Comparison of ENCODE assay signal across 8 mouse cellular contexts in genomic region chr1:165684261-165685203, GRCm38 (mm10). TPM values are rescaled to one million over a fixed set of nuclear protein-coding genes. Genes with fewer than 3 reads are reported as not detected.
DNase-seq lines count a peak whose midpoint lies in the region; ATAC-seq and TF ChIP-seq lines count a peak whose summit lies in the region.

No protein-coding gene starts in this region.

- TF ChIP-seq CTCF in hindbrain, postnatal 0 days (IDR thresholded peaks at IDR 0.05; ENCODE audit: low read depth) = no peak

- no peak for DNase-seq in hindbrain, postnatal 0 days (ENCODE audit: low spot score)
- peak; percentile 77 for DNase-seq in kidney, postnatal 10 days
- DNase-seq in lung, postnatal 14 days = peak; percentile 58
- no peak for DNase-seq in right cerebral cortex, adult 18-20 months
- no peak for DNase-seq in thymus, postnatal 14 days
- no peak for DNase-seq in left cerebral cortex, adult 8-10 months (ENCODE audit: low spot score in 2 of 2)

- H3K4me2 ChIP-seq in hindbrain, embryonic 15.5 days = no peak overlapping the region
- H3K4me2 ChIP-seq in hindbrain, postnatal 0 days (ENCODE audit: low read depth, low read length) = no peak overlapping the region
- peak overlapping the region; percentile 33 for H3K4me2 ChIP-seq in heart, embryonic 15.5 days

- H3K9me3 ChIP-seq in hindbrain, embryonic 15.5 days = no peaks in the 10 kb centered on the region
- H3K9me3 ChIP-seq in hindbrain, postnatal 0 days (ENCODE audit: low read length) = no peaks in the 10 kb centered on the region
- H3K9me3 ChIP-seq in heart, embryonic 15.5 days (replicated peaks) = no peaks in the 10 kb centered on the region

- no peak overlapping the region for H3K9ac ChIP-seq in hindbrain, embryonic 15.5 days
- H3K9ac ChIP-seq in hindbrain, postnatal 0 days (replicated peaks; ENCODE audit: low read length) = no peak overlapping the region
- no peak overlapping the region for H3K9ac ChIP-seq in heart, embryonic 15.5 days

- H3K27me3 ChIP-seq in hindbrain, embryonic 15.5 days = no peaks in the 10 kb centered on the region
- H3K27me3 ChIP-seq in hindbrain, postnatal 0 days (ENCODE audit: insufficient read depth, low read length) = no peaks in the 10 kb centered on the region
- H3K27me3 ChIP-seq in heart, embryonic 15.5 days = no peaks in the 10 kb centered on the region

- H3K27ac ChIP-seq in hindbrain, embryonic 15.5 days (replicated peaks) = no peak overlapping the region
- no peak overlapping the region for H3K27ac ChIP-seq in hindbrain, postnatal 0 days
- H3K27ac ChIP-seq in heart, embryonic 15.5 days = peak overlapping the region; percentile 80

- ATAC-seq in hindbrain, embryonic 15.5 days (ENCODE audit: low FRiP score, low read depth) = peak; percentile 27; the same call in 1 of the 2 replicates
- no peak for ATAC-seq in hindbrain, postnatal 0 days
- ATAC-seq in heart, embryonic 15.5 days (replicated peaks; ENCODE audit: insufficient number of reproducible peaks, insufficient read depth, low FRiP score, low read depth) = peak; percentile 77

- no peak overlapping the region for H3K4me3 ChIP-seq in hindbrain, embryonic 15.5 days
- no peak overlapping the region for H3K4me3 ChIP-seq in hindbrain, postnatal 0 days (ENCODE audit: low read length)
- H3K4me3 ChIP-seq in heart, embryonic 15.5 days = no peak overlapping the region

- no peaks in the 10 kb centered on the region for H3K36me3 ChIP-seq in hindbrain, embryonic 15.5 days
- no peaks in the 10 kb centered on the region for H3K36me3 ChIP-seq in hindbrain, postnatal 0 days (ENCODE audit: insufficient read depth, low read length)
- H3K36me3 ChIP-seq in heart, embryonic 15.5 days = no peaks in the 10 kb centered on the region

- WGBS in hindbrain, embryonic 15.5 days = 68% methylated on average over 15 of the region's 15 CpGs
- WGBS in hindbrain, postnatal 0 days = 65% methylated on average over 15 of the region's 15 CpGs
- 26% methylated on average over 15 of the region's 15 CpGs for WGBS in heart, embryonic 15.5 days

- H3K4me1 ChIP-seq in hindbrain, embryonic 15.5 days (replicated peaks) = no peaks in the 10 kb centered on the region
- H3K4me1 ChIP-seq in hindbrain, postnatal 0 days (ENCODE audit: insufficient read depth, low read length) = no peaks in the 10 kb centered on the region
- peaks cover 95% of the 10 kb centered on the region for H3K4me1 ChIP-seq in heart, embryonic 15.5 days (replicated peaks)

RNA-seq across cellular contexts. Expression of gene Rcsd1, which starts 25.0 kb away (rescaled TPM):
- 9.9 and 10.5 TPM in 2 replicates for polyA plus RNA-seq in hindbrain, embryonic 15.5 days (2015; fragmentation: Nextera tagmentation; extraction: Ambion mirVana)
- total RNA-seq in hindbrain, postnatal 0 days (2014; rRNA removed) = 6.0 and 9.0 TPM in 2 replicates
- 8.5 and 9.2 TPM in 2 replicates for polyA plus RNA-seq in hindbrain, postnatal 0 days (2015; fragmentation: Nextera tagmentation; extraction: Ambion mirVana)
- 90.4 and 98.4 TPM in 2 replicates for polyA plus RNA-seq in heart, embryonic 15.5 days (2015; fragmentation: Nextera tagmentation; extraction: Ambion mirVana)
- 1 to 10 TPM; 5.5 to 8.2 (median 7.3) TPM for total RNA-seq in left cerebral cortex, adult 8-10 months (2022)

RNA-seq across cellular contexts. Expression of gene Mpzl1, which starts 50.2 kb away (rescaled TPM):
- polyA plus RNA-seq in hindbrain, embryonic 15.5 days (2015; fragmentation: Nextera tagmentation; extraction: Ambion mirVana) = 156 TPM in 2 replicates
- total RNA-seq in hindbrain, postnatal 0 days (2014; rRNA removed) = 30.2 and 42.8 TPM in 2 replicates
- 140 and 145 TPM in 2 replicates for polyA plus RNA-seq in hindbrain, postnatal 0 days (2015; fragmentation: Nextera tagmentation; extraction: Ambion mirVana)
- polyA plus RNA-seq in heart, embryonic 15.5 days (2015; fragmentation: Nextera tagmentation; extraction: Ambion mirVana) = 89.9 and 105 TPM in 2 replicates
- total RNA-seq in left cerebral cortex, adult 8-10 months (2022) = 10 to 100 TPM; 25.9 to 34.9 (median 28.8) TPM

Comparison
In these comparisons a context has a peak if more than half of its experiments do, and no peak if none do; other contexts are left out.
1. DNase-seq: peak in kidney, postnatal 10 days (single experiment) and lung, postnatal 14 days (single experiment); none in hindbrain, postnatal 0 days (single experiment), right cerebral cortex, adult 18-20 months (single experiment), thymus, postnatal 14 days (single experiment) and left cerebral cortex, adult 8-10 months (0 of 2).